Mouse (Mus musculus) left cerebral cortex, adult 11 months (tissue): ENCODE data around the gene Fam240b.
"Not testable (repeated sequence)": the region's sequence is repeated elsewhere in the genome, so short reads cannot be mapped to it uniquely, and the experiment has no call there.

Experiments used
- DNase-seq: peaks from one replicate; pipeline ENCODE4 v3.0.0; 2022; ENCODE audit warnings: low spot score

Gene Fam240b

GRCm38 (mm10) chr13:64497692-64498091 lies at the start of gene Fam240b:
Fam240b (minus strand) TSS chr13:64497792.
- DNase-seq: no peak

GRCm38 (mm10) chr13:64530139-64530538 lies 32.5 kb upstream of the Fam240b start:
- DNase-seq: no peak

GRCm38 (mm10) chr13:64526515-64527285 lies 29.1 kb upstream of the Fam240b start:
- DNase-seq: peak; percentile 39

- DNase-seq: no peak
Observed at GRCm38 (mm10) chr13:64514247-64514646, 16.7 kb upstream of the Fam240b start.

GRCm38 (mm10) chr13:64511616-64512015 lies 14.0 kb upstream of the Fam240b start:
- no peak for DNase-seq

GRCm38 (mm10) chr13:64507361-64507760 lies 9.8 kb upstream of the Fam240b start:
- DNase-seq: no peak

GRCm38 (mm10) chr13:64502833-64503232 lies 5.2 kb upstream of the Fam240b start:
- no peak for DNase-seq

GRCm38 (mm10) chr13:64493586-64493985 lies 4.0 kb downstream of the Fam240b start:
- no peak for DNase-seq

- no peak for DNase-seq
Observed at GRCm38 (mm10) chr13:64489886-64490285, 7.7 kb downstream of the Fam240b start.

GRCm38 (mm10) chr13:64479960-64480359 lies 17.6 kb downstream of the Fam240b start:
- DNase-seq: no peak

- no peak for DNase-seq
Observed at GRCm38 (mm10) chr13:64477968-64478367, 19.6 kb downstream of the Fam240b start.

- no peak for DNase-seq
Observed at GRCm38 (mm10) chr13:64467886-64468285, 29.7 kb downstream of the Fam240b start.

GRCm38 (mm10) chr13:64465166-64465565 lies 32.4 kb downstream of the Fam240b start:
- DNase-seq: no peak

- DNase-seq: no peak
Observed at GRCm38 (mm10) chr13:64462581-64462980, 35.0 kb downstream of the Fam240b start.

- no peak for DNase-seq
Observed at GRCm38 (mm10) chr13:64458181-64458580, 39.4 kb downstream of the Fam240b start.

- not testable (repeated sequence) for DNase-seq
Observed at GRCm38 (mm10) chr13:64457225-64457978, 40.2 kb downstream of the Fam240b start.

GRCm38 (mm10) chr13:64450001-64450794 lies 47.4 kb downstream of the Fam240b start:
- DNase-seq: no peak

- DNase-seq: no peak
Observed at GRCm38 (mm10) chr13:64448729-64449128, 48.9 kb downstream of the Fam240b start.

GRCm38 (mm10) chr13:64447947-64448346 lies 49.6 kb downstream of the Fam240b start:
- DNase-seq: no peak

GRCm38 (mm10) chr13:64445254-64445920 lies 52.2 kb downstream of the Fam240b start:
- no peak for DNase-seq

- peak; percentile 54 for DNase-seq
Observed at GRCm38 (mm10) chr13:64443263-64443894, 54.2 kb downstream of the Fam240b start.
